Mouse (Mus musculus) regulatory T cell (primary cell): ENCODE measurements around the gene Ralgapb.
"Not testable (repeated sequence)": the region's sequence is repeated elsewhere in the genome, so short reads cannot be mapped to it uniquely, and the experiment has no call there.

Experiments used
- in situ Hi-C: fragments of 300-600 bp; cut with MboI, MseI; formaldehyde crosslinking; loops from one replicate; pipeline ENCODE4 v1.15.1; 2025; ENCODE audit warnings: high pct_unique_total_duplicates

The Ralgapb gene

GRCm38 (mm10) chr2:158409595-158410021 lies at the start of gene Ralgapb:
Gene Ralgapb, plus strand, starts transcription at chr2:158409848.
- in situ Hi-C loops = no loop called here

- in situ Hi-C loops = no loop called here
Observed at GRCm38 (mm10) chr2:158360873-158361677, 48.6 kb upstream of the Ralgapb start.

GRCm38 (mm10) chr2:158361678-158362320 lies 47.8 kb upstream of the Ralgapb start:
- in situ Hi-C loops = no loop called here

- in situ Hi-C loops = no loop called here
Observed at GRCm38 (mm10) chr2:158364175-158364574, 45.5 kb upstream of the Ralgapb start.

GRCm38 (mm10) chr2:158365099-158365850 lies 44.4 kb upstream of the Ralgapb start:
- in situ Hi-C loops = no loop called here

- in situ Hi-C loops = no loop called here
Observed at GRCm38 (mm10) chr2:158367654-158368053, 42.0 kb upstream of the Ralgapb start.

- in situ Hi-C loops = no loop called here
Observed at GRCm38 (mm10) chr2:158368313-158368712, 41.3 kb upstream of the Ralgapb start.

GRCm38 (mm10) chr2:158369474-158370172 lies 40.0 kb upstream of the Ralgapb start:
- in situ Hi-C loops = no loop called here

- in situ Hi-C loops = no loop called here
Observed at GRCm38 (mm10) chr2:158370173-158370550, 39.5 kb upstream of the Ralgapb start.

GRCm38 (mm10) chr2:158373061-158373460 lies 36.6 kb upstream of the Ralgapb start:
- in situ Hi-C loops = no loop called here

GRCm38 (mm10) chr2:158373516-158373915 lies 36.1 kb upstream of the Ralgapb start:
- in situ Hi-C loops = no loop called here

- in situ Hi-C loops = no loop called here
Observed at GRCm38 (mm10) chr2:158375443-158376122, 34.1 kb upstream of the Ralgapb start, which contains the start of gene Snhg11. Gene Snhg11, plus strand, starts transcription at chr2:158375638.

GRCm38 (mm10) chr2:158376123-158376687 lies 33.4 kb upstream of the Ralgapb start:
- in situ Hi-C loops = no loop called here

- in situ Hi-C loops = no loop called here
Observed at GRCm38 (mm10) chr2:158376798-158377197, 32.9 kb upstream of the Ralgapb start.

GRCm38 (mm10) chr2:158377811-158378210 lies 31.8 kb upstream of the Ralgapb start:
- in situ Hi-C loops = no loop called here

GRCm38 (mm10) chr2:158379354-158380078 lies 30.1 kb upstream of the Ralgapb start:
- in situ Hi-C loops = no loop called here

- in situ Hi-C loops = no loop called here
Observed at GRCm38 (mm10) chr2:158386072-158386471, 23.6 kb upstream of the Ralgapb start.

- in situ Hi-C loops = no loop called here
Observed at GRCm38 (mm10) chr2:158389421-158389820, 20.2 kb upstream of the Ralgapb start.

- in situ Hi-C loops = no loop called here
Observed at GRCm38 (mm10) chr2:158396369-158396768, 13.3 kb upstream of the Ralgapb start.

- in situ Hi-C loops = not testable (repeated sequence)
Observed at GRCm38 (mm10) chr2:158397140-158397539, 12.5 kb upstream of the Ralgapb start.
